Mouse (Mus musculus) ES-E14 (cell line): ENCODE results near the gene Il22ra2.

Experiments used
- CHD2 ChIP-seq: IDR thresholded peaks from 2 replicates; pipeline ENCODE4 v1.6.1; 2014; ENCODE audit warnings: mild to moderate bottlenecking, low read depth, low read length, inconsistent platforms
- ZNF384 ChIP-seq: IDR thresholded peaks from 2 replicates; pipeline ENCODE4 v1.6.1; 2012; ENCODE audit warnings: low read depth, low read length, inconsistent platforms

DNA sequence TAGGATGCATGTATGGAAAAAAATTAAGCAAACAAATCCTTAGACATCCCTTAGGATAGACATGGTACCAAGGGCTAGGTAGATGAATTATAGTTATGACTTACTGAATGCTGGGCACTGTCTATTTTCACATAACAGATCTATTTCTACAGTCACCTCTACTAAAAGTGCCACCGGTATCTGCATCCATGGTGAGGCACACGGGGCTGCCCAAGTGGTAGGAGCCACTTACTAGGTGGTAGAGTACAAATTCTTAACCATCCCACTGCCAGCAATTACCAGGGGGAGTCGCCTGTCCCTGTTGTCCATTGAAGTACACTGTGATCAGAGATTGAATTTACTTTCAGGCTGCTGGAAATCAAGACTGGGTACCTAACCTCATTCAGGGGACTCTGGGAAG is 28.5 kb upstream of the Il22ra2 start:
- TF ChIP-seq ZNF384 (no peak), CHD2 (no peak)
